Mouse (Mus musculus) left cerebral cortex, postnatal 4 days (tissue): Measurements from ENCODE around the gene Tigit. TPM values are rescaled to one million over a fixed set of nuclear protein-coding genes. Genes with fewer than 3 reads are reported as not detected.
A peak's percentile ranks its signal among the peaks of the same experiment; 100 is the strongest.

Source experiments
- DNase-seq: peaks from one replicate; pipeline ENCODE4 v3.0.0-alpha.2; 2022
- intact Hi-C: fragments of 180-260 bp; cut with DNase I; formaldehyde crosslinking; loops from one replicate; pipeline ENCODE4 v1.15.1; 2025
- total RNA-seq, 2 experiments: library from RNA; stranded (reverse); gene quantifications; 2 replicates each; pipeline ENCODE4 v1.2.3; 2021

Tigit gene
- total RNA-seq, 2 experiments from 2014 or later = not detected

GRCm38 (mm10) chr16:43671972-43672371 is 8.0 kb upstream of the Tigit start:
- intact Hi-C loops = no loop called here
- DNase-seq = no peak

GRCm38 (mm10) chr16:43668294-43668693 is 4.3 kb upstream of the Tigit start:
- intact Hi-C loops = no loop called here
- no peak for DNase-seq

GRCm38 (mm10) chr16:43664861-43665260 is 915 bp upstream of the Tigit start:
- intact Hi-C loops = no loop called here
- no peak for DNase-seq

- no peak for DNase-seq
- intact Hi-C loops = no loop called here
Measured at GRCm38 (mm10) chr16:43662124-43663004, 1.6 kb downstream of the Tigit start.

- intact Hi-C loops = no loop called here
- no peak for DNase-seq
Measured at GRCm38 (mm10) chr16:43661576-43661975, 2.4 kb downstream of the Tigit start.

GRCm38 (mm10) chr16:43655183-43655787 is 8.7 kb downstream of the Tigit start:
- intact Hi-C loops = no loop called here
- DNase-seq = no peak

GRCm38 (mm10) chr16:43654269-43654668 is 9.7 kb downstream of the Tigit start:
- no peak for DNase-seq
- intact Hi-C loops = no loop called here

GRCm38 (mm10) chr16:43653288-43653687 is 10.7 kb downstream of the Tigit start:
- no peak for DNase-seq
- intact Hi-C loops = no loop called here

- intact Hi-C loops = no loop called here
- no peak for DNase-seq
Measured at GRCm38 (mm10) chr16:43650355-43651080, 13.4 kb downstream of the Tigit start.

- intact Hi-C loops = no loop called here
- DNase-seq = no peak
Measured at GRCm38 (mm10) chr16:43647641-43648040, 16.3 kb downstream of the Tigit start.

GRCm38 (mm10) chr16:43646943-43647342 is 17.0 kb downstream of the Tigit start:
- no peak for DNase-seq
- intact Hi-C loops = no loop called here

GRCm38 (mm10) chr16:43645879-43646278 is 18.1 kb downstream of the Tigit start:
- intact Hi-C loops = no loop called here
- DNase-seq = no peak

- no peak for DNase-seq
- intact Hi-C loops = no loop called here
Measured at GRCm38 (mm10) chr16:43641230-43641629, 22.7 kb downstream of the Tigit start.

- DNase-seq = peak; percentile 47
- intact Hi-C loops = no loop called here
Measured at GRCm38 (mm10) chr16:43638406-43639049, 25.4 kb downstream of the Tigit start.

- intact Hi-C loops = no loop called here
- no peak for DNase-seq
Measured at GRCm38 (mm10) chr16:43637241-43637640, 26.7 kb downstream of the Tigit start.

- DNase-seq = no peak
- intact Hi-C loops = no loop called here
Measured at GRCm38 (mm10) chr16:43634037-43634436, 29.9 kb downstream of the Tigit start.

GRCm38 (mm10) chr16:43631758-43632157 is 32.2 kb downstream of the Tigit start:
- no peak for DNase-seq
- intact Hi-C loops = no loop called here

- intact Hi-C loops = no loop called here
- DNase-seq = no peak
Measured at GRCm38 (mm10) chr16:43628662-43629061, 35.3 kb downstream of the Tigit start.

- DNase-seq = no peak
Measured at GRCm38 (mm10) chr16:43625956-43626355, 38.0 kb downstream of the Tigit start.

GRCm38 (mm10) chr16:43625289-43625688 is 38.7 kb downstream of the Tigit start:
- intact Hi-C loops = no loop called here

More at GRCm38 (mm10) chr16:43625956-43626355, 38.0 kb downstream of the Tigit start:
- intact Hi-C loops = no loop called here

GRCm38 (mm10) chr16:43624876-43625275 is 39.1 kb downstream of the Tigit start:
- intact Hi-C loops = no loop called here
- DNase-seq = no peak

More at GRCm38 (mm10) chr16:43625289-43625688, 38.7 kb downstream of the Tigit start:
- no peak for DNase-seq
